Mouse (Mus musculus): ENCODE data around the gene Cstad. TPM values are rescaled to one million over a fixed set of nuclear protein-coding genes. Genes with fewer than 3 reads are reported as not detected.

Gene Cstad
- polyA plus RNA-seq, 1 experiment from 2014 or later: 1.3 TPM

DNA sequence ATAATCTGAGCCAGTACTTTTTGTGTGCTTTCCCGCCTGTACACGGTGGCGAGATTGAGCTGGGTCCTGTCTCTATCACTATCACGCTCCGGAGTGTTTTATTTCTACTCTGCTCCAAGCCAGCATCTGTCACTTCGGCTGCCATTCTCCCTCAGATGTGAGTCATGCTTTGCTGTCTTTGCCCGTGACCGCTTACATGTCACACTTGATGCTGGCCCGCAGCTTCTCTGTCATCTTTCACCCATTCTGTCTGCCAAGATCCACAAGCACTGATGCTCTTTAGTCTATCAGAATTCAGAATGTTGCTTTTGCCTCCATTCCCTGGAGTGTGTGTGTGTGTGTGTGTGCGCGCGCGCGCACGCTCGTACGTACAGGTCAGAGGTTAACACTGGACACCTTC, 33.5 kb downstream of the Cstad start:
- no peak for ATAC-seq (ENCODE audit: low read depth)
- peaks cover 17% of the 10 kb centered on the region; the same call in 1 of the 2 replicates for H3K4me1 ChIP-seq (ENCODE audit: control insufficient read depth, insufficient read depth, low read length)
- no peaks in the 10 kb centered on the region for H3K9me3 ChIP-seq (ENCODE audit: control insufficient read depth, low read length)
- H3K4me3 ChIP-seq (ENCODE audit: low read depth, low read length): no peak overlapping the region
- H3K27me3 ChIP-seq (ENCODE audit: control insufficient read depth, insufficient read depth, low read length): no peaks in the 10 kb centered on the region
- 94% methylated on average over 17 of the region's 17 CpGs for WGBS
- H3K4me2 ChIP-seq (ENCODE audit: low read depth, low read length): no peak overlapping the region
- H3K27ac ChIP-seq (ENCODE audit: low read depth, low read length): peak overlapping the region; percentile 88
- no peak overlapping the region for H3K9ac ChIP-seq (replicated peaks; ENCODE audit: low read depth, low read length)
- no peaks in the 10 kb centered on the region for H3K36me3 ChIP-seq (ENCODE audit: control insufficient read depth, insufficient read depth, low read length)

DNA sequence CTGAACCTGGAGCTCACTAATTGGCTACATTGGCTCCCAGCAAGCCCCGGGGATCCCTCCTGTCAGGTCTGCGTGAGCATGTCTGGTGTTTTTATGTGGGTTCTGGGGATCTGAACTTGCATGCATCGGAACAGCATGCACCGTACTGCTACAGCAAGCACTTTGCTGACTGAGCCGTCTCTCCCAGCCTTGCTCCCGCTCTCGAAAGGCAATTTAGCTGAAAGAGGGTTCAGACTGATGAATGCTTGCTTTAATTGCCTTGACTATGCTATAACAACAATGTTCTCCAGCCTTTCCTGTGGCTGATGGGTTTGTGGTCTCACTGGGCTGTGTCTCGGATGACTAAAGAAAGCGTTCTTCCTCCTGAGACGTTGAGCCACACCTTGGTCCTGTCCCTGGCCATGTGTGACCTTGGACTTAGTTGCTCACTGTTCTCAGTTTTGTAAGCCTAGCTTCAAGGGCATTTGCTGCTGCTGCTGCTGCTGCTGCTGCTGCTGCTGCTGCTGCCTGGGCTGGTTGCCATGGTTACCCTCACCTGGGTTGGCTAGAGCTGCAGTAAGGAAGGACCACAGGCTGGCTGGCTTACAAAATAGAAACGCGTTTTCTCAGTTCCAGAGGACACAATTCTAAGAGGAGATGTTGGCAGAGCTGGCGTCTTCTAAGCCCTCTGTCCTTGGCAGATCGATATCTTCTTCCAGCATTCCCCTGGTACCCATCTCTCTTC, 34.4 kb downstream of the Cstad start:
- H3K36me3 ChIP-seq (ENCODE audit: control insufficient read depth, insufficient read depth, low read length): no peaks in the 10 kb centered on the region
- 32% methylated on average over 14 of the region's 14 CpGs for WGBS
- H3K4me2 ChIP-seq (ENCODE audit: low read depth, low read length): no peak overlapping the region; the same call in 1 of the 2 replicates
- no peaks in the 10 kb centered on the region for H3K27me3 ChIP-seq (ENCODE audit: control insufficient read depth, insufficient read depth, low read length)
- peak overlapping the region; percentile 88 for H3K27ac ChIP-seq (ENCODE audit: low read depth, low read length)
- H3K9me3 ChIP-seq (ENCODE audit: control insufficient read depth, low read length): no peaks in the 10 kb centered on the region
- ATAC-seq (ENCODE audit: low read depth): peak; percentile 73
- 0 out of 2 replicates have a peak overlapping the region, but pooled peaks have one; percentile 16 for H3K9ac ChIP-seq (replicated peaks; ENCODE audit: low read depth, low read length)
- H3K4me1 ChIP-seq (ENCODE audit: control insufficient read depth, insufficient read depth, low read length): peaks cover 17% of the 10 kb centered on the region; the same call in 1 of the 2 replicates
- no peak overlapping the region for H3K4me3 ChIP-seq (ENCODE audit: low read depth, low read length)

DNA sequence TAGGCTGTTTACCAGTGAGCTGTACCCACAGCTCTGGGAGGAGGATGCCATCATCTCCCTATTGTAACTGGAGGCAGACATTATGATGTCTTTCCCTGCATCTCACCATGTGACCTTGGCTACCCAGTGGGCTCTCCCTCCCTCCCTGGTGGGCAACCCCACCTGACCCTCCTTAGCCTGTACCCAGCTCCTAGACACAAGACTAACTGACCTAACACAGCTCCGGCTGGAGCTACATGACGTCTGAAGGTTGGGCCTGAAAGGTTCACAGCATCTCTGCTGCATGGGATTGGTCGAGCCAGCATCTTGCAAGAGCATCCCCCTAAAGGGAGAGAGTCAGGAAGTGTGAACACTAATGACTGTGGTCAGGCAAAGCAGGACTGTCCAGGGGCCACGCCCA, 35.0 kb downstream of the Cstad start:
- 66% methylated on average over 4 of the region's 4 CpGs for WGBS
- Histone ChIP-seq H3K36me3 (ENCODE audit: control insufficient read depth, insufficient read depth, low read length) (no peaks in the 10 kb centered on the region), H3K9me3 (ENCODE audit: control insufficient read depth, low read length) (no peaks in the 10 kb centered on the region), H3K4me1 (ENCODE audit: control insufficient read depth, insufficient read depth, low read length) (peaks cover 17% of the 10 kb centered on the region; the same call in 1 of the 2 replicates), H3K4me3 (ENCODE audit: low read depth, low read length) (no peak overlapping the region), H3K4me2 (ENCODE audit: low read depth, low read length) (no peak overlapping the region), H3K27me3 (ENCODE audit: control insufficient read depth, insufficient read depth, low read length) (no peaks in the 10 kb centered on the region), H3K9ac (replicated peaks; ENCODE audit: low read depth, low read length) (no peak overlapping the region), H3K27ac (ENCODE audit: low read depth, low read length) (peak overlapping the region; percentile 88)
- ATAC-seq (ENCODE audit: low read depth): peak; percentile 26; the same call in 1 of the 2 replicates

DNA sequence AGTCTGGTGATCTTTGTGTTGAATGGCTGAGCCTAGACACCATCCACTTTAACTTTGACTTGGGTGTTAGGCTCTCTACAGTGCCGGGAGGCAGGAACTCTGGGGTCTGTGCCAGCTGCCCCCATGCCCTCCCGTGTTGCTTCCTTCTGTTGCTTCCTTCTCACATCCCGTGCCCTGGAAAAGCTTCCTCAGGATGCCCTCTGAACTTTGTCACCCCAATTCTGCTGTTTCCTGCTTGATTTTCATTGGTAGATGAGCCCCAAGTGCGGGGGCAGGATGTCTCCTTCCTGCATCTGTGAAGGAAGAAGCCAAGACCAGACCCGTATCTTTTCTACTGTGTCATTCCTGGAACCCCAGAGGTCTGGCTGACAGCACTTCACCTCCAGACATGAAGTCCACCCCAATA, 41.4 kb downstream of the Cstad start:
- Histone ChIP-seq H3K4me3 (ENCODE audit: low read depth, low read length) (no peak overlapping the region), H3K4me1 (ENCODE audit: control insufficient read depth, insufficient read depth, low read length) (no peaks in the 10 kb centered on the region), H3K27me3 (ENCODE audit: control insufficient read depth, insufficient read depth, low read length) (no peaks in the 10 kb centered on the region), H3K36me3 (ENCODE audit: control insufficient read depth, insufficient read depth, low read length) (no peaks in the 10 kb centered on the region), H3K9ac (replicated peaks; ENCODE audit: low read depth, low read length) (no peak overlapping the region), H3K9me3 (ENCODE audit: control insufficient read depth, low read length) (no peaks in the 10 kb centered on the region), H3K4me2 (ENCODE audit: low read depth, low read length) (no peak overlapping the region), H3K27ac (ENCODE audit: low read depth, low read length) (no peak overlapping the region)
- WGBS: 78% methylated on average over 5 of the region's 5 CpGs
- no peak for ATAC-seq (ENCODE audit: low read depth)

DNA sequence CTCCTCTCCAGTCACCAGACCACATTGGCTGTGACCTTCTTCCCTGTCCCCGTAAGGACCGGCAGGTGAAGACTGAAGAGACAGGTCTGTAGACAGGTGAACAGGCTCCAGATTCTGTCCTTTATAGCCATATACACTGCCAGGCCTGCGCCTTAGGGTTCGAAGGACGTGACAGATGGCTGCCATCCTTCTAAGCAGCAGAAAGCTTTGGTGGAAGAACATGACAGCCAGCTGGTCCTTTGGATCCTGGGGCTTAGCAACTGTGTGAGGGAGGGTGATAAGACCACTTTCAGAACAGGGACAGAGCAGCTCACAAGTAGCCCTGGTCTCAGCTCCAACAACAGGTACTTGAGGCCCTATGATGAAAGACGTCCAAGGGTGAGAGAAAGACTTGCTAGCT, 43.2 kb downstream of the Cstad start:
- Histone ChIP-seq H3K9me3 (ENCODE audit: control insufficient read depth, low read length) (no peaks in the 10 kb centered on the region), H3K9ac (replicated peaks; ENCODE audit: low read depth, low read length) (no peak overlapping the region), H3K27me3 (ENCODE audit: control insufficient read depth, insufficient read depth, low read length) (no peaks in the 10 kb centered on the region), H3K4me1 (ENCODE audit: control insufficient read depth, insufficient read depth, low read length) (0 out of 2 replicates have a peak, but pooled peaks cover 4% of the 10 kb centered on the region), H3K36me3 (ENCODE audit: control insufficient read depth, insufficient read depth, low read length) (no peaks in the 10 kb centered on the region), H3K27ac (ENCODE audit: low read depth, low read length) (no peak overlapping the region), H3K4me3 (ENCODE audit: low read depth, low read length) (no peak overlapping the region), H3K4me2 (ENCODE audit: low read depth, low read length) (no peak overlapping the region)
- ATAC-seq (ENCODE audit: low read depth): no peak
- WGBS: 85% methylated on average over 6 of the region's 6 CpGs

DNA sequence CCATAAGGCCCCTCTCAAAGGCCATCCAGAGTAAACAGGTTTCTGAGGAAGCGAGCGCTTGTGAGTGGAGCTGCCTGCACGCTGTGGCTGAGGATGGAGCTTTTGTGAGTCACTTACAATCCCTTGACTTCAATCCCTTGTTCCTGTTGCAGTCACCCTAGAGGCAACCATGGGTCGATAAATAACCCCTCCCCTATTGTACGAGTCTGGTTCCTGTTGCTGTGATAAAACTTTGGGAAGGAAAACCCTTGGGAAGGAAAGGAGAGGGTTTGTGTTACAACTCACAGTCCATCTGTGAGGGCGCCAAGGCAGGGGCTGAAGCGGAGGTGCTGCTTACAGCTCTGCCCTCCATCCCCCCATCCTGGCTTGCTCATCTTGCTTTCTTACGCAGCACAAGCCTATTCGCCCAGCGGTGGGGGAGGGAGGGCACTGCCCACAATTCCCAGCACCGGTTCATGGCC, 45.2 kb downstream of the Cstad start:
- no peaks in the 10 kb centered on the region for H3K27me3 ChIP-seq (ENCODE audit: control insufficient read depth, insufficient read depth, low read length)
- H3K9ac ChIP-seq (replicated peaks; ENCODE audit: low read depth, low read length): no peak overlapping the region
- H3K4me2 ChIP-seq (ENCODE audit: low read depth, low read length): no peak overlapping the region
- no peaks in the 10 kb centered on the region for H3K9me3 ChIP-seq (ENCODE audit: control insufficient read depth, low read length)
- ATAC-seq (ENCODE audit: low read depth): no peak; the same call in 1 of the 2 replicates
- H3K4me3 ChIP-seq (ENCODE audit: low read depth, low read length): no peak overlapping the region
- 0 out of 2 replicates have a peak, but pooled peaks cover 7% of the 10 kb centered on the region for H3K4me1 ChIP-seq (ENCODE audit: control insufficient read depth, insufficient read depth, low read length)
- H3K36me3 ChIP-seq (ENCODE audit: control insufficient read depth, insufficient read depth, low read length): no peaks in the 10 kb centered on the region
- peak overlapping the region; percentile 13; the same call in 1 of the 2 replicates for H3K27ac ChIP-seq (ENCODE audit: low read depth, low read length)
- WGBS: 9% methylated on average over 11 of the region's 11 CpGs

DNA sequence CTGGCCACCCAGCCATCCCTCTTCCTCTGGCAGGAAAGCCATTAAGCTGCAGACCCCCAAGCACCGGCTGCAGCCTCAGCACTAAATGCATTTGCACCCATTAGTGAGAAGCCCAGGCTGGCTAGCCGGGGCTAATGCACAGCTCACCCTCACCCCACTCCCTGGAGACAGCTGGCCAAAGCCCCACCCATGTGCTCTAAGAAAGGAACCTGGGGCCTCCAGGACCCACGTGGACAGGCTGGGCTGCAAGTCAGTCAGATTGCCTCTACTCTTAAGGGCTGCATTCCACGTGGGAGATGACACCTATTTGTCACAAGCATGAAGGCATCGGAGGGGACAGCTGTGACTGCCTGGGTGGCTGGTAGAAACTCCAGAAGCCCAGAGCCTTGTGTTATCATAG, 48.0 kb downstream of the Cstad start:
- H3K9ac ChIP-seq (replicated peaks; ENCODE audit: low read depth, low read length): no peak overlapping the region; the same call in 1 of the 2 replicates
- 13% methylated on average over 5 of the region's 5 CpGs for WGBS
- no peak overlapping the region for H3K4me3 ChIP-seq (ENCODE audit: low read depth, low read length)
- peaks cover 23% of the 10 kb centered on the region for H3K4me1 ChIP-seq (ENCODE audit: control insufficient read depth, insufficient read depth, low read length)
- no peak for ATAC-seq (ENCODE audit: low read depth)
- H3K27me3 ChIP-seq (ENCODE audit: control insufficient read depth, insufficient read depth, low read length): no peaks in the 10 kb centered on the region
- no peak overlapping the region for H3K4me2 ChIP-seq (ENCODE audit: low read depth, low read length)
- H3K27ac ChIP-seq (ENCODE audit: low read depth, low read length): peak overlapping the region; percentile 55; the same call in 1 of the 2 replicates
- no peaks in the 10 kb centered on the region for H3K9me3 ChIP-seq (ENCODE audit: control insufficient read depth, low read length)
- H3K36me3 ChIP-seq (ENCODE audit: control insufficient read depth, insufficient read depth, low read length): no peaks in the 10 kb centered on the region

DNA sequence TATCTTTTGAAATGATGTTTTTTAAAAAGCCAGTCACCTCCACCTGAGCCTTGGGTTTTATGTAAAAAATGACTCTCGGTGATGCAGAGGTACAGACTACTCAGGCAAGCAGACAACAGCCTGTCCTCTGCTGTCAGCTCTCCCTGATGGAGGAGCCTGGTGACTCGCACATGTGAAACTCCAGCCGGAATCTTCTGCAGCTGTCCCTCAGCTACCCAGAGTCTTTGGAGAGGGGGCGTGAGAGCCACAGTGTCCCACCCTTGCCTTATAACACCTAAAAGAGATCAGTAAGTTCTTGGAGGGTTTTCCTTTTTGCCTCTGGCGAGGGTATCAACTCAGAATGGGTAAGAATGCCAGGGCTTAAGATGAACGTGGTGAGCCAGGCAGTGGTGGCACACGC, 48.6 kb downstream of the Cstad start:
- ATAC-seq (ENCODE audit: low read depth): no peak
- Histone ChIP-seq H3K9ac (replicated peaks; ENCODE audit: low read depth, low read length) (no peak overlapping the region), H3K4me2 (ENCODE audit: low read depth, low read length) (no peak overlapping the region), H3K27ac (ENCODE audit: low read depth, low read length) (peak overlapping the region; percentile 60; the same call in 1 of the 2 replicates), H3K36me3 (ENCODE audit: control insufficient read depth, insufficient read depth, low read length) (no peaks in the 10 kb centered on the region), H3K4me1 (ENCODE audit: control insufficient read depth, insufficient read depth, low read length) (peaks cover 29% of the 10 kb centered on the region), H3K27me3 (ENCODE audit: control insufficient read depth, insufficient read depth, low read length) (no peaks in the 10 kb centered on the region), H3K4me3 (ENCODE audit: low read depth, low read length) (no peak overlapping the region), H3K9me3 (ENCODE audit: control insufficient read depth, low read length) (no peaks in the 10 kb centered on the region)
- 85% methylated on average over 7 of the region's 7 CpGs for WGBS

DNA sequence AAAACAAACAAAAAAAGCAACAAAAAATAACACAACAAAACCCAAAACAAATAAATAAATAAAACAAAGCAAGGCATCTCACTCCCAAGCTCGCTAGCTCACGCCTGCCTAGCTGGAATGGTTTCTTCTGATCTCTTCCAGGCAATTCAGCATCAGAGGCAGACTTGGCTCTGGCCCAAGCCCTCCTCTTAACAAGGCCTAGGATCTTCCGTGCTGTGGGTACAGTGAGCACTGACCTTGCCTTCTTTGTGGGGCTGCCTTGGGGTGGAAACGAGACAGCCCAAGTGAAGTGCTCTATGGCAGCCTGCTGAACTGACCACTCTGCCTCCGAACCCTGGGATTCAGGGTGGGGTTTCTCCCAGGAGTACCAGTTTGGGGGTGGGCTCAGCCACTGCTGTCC, 52.0 kb downstream of the Cstad start:
- Histone ChIP-seq H3K4me3 (ENCODE audit: low read depth, low read length) (no peak overlapping the region), H3K4me2 (ENCODE audit: low read depth, low read length) (peak overlapping the region; percentile 19; the same call in 1 of the 2 replicates), H3K27ac (ENCODE audit: low read depth, low read length) (peak overlapping the region; percentile 97), H3K36me3 (ENCODE audit: control insufficient read depth, insufficient read depth, low read length) (no peaks in the 10 kb centered on the region), H3K4me1 (ENCODE audit: control insufficient read depth, insufficient read depth, low read length) (peaks cover 40% of the 10 kb centered on the region), H3K9ac (replicated peaks; ENCODE audit: low read depth, low read length) (peak overlapping the region; percentile 21; the same call in 1 of the 2 replicates), H3K27me3 (ENCODE audit: control insufficient read depth, insufficient read depth, low read length) (no peaks in the 10 kb centered on the region), H3K9me3 (ENCODE audit: control insufficient read depth, low read length) (no peaks in the 10 kb centered on the region)
- WGBS: 6% methylated on average over 5 of the region's 5 CpGs
- ATAC-seq (ENCODE audit: low read depth): peak; percentile 70
